Mouse (Mus musculus) heart, embryonic 16.5 days (tissue): ENCODE measurements at regions not wholly inside any gene's neighbourhood (a gene's known extent, or its start where the extent isn't known, plus 50 kb on each side); places are given as distances from the start of the nearest gene placed in this dataset.
"Not testable (repeated sequence)": the region's sequence is repeated elsewhere in the genome, so short reads cannot be mapped to it uniquely, and the experiment has no call there.

ENCODE experiments used
- ATAC-seq: fragments of 200-750 bp; cut with Nextera tagmentation; replicated peaks from 2 replicates; pipeline ENCODE4 v1.8.0; 2017; ENCODE audit warnings: moderate number of reproducible peaks; ENCODE audit not compliant: insufficient read depth, low FRiP score; ENCODE audit errors: extremely low read depth
- H3K27ac ChIP-seq: fragments of 300-500 bp; sonication (generic); 2 replicates; pipeline ENCODE4 v1.5.1; 2014; ENCODE audit warnings: mild to moderate bottlenecking, low read length, control low read depth, moderate library complexity
- H3K27me3 ChIP-seq: fragments of 300-500 bp; sonication (generic); 2 replicates; pipeline ENCODE4 v1.6.1; 2014; ENCODE audit warnings: low read length, mixed read lengths; ENCODE audit not compliant: control insufficient read depth, insufficient read depth
- H3K36me3 ChIP-seq: fragments of 300-500 bp; sonication (generic); 2 replicates; pipeline ENCODE4 v1.6.1; 2014; ENCODE audit not compliant: control insufficient read depth, insufficient read depth
- H3K4me1 ChIP-seq: fragments of 300-500 bp; sonication (generic); 2 replicates; pipeline ENCODE4 v1.6.1; 2014; ENCODE audit warnings: low read length, mixed read lengths; ENCODE audit not compliant: control insufficient read depth, insufficient read depth
- H3K4me2 ChIP-seq: fragments of 300-500 bp; sonication (generic); 2 replicates; pipeline ENCODE4 v1.6.1; 2014; ENCODE audit warnings: low read depth, mild to moderate bottlenecking, control low read depth, low read length
- H3K4me3 ChIP-seq: fragments of 300-500 bp; sonication (generic); 2 replicates; pipeline ENCODE4 v1.5.1; 2014; ENCODE audit warnings: mild to moderate bottlenecking, control low read depth, low read length
- H3K9ac ChIP-seq: fragments of 300-500 bp; sonication (generic); 2 replicates; pipeline ENCODE4 v1.6.1; 2014; ENCODE audit warnings: low read length, control low read depth
- H3K9me3 ChIP-seq: fragments of 300-500 bp; sonication (generic); replicated peaks from 2 replicates; pipeline ENCODE4 v1.6.1; 2016; ENCODE audit warnings: low read length; ENCODE audit not compliant: control insufficient read depth
- WGBS: fragments of 180-500 bp; shearing (Covaris S2); extraction: QIAGEN DNeasy Blood & Tissue Kit; methylation state at CpG from one replicate; pipeline ENCODE4 v1.1.7; 2014; 5-methylcytosine and 5-hydroxymethylcytosine counted together

- Histone ChIP-seq H3K4me1 (peaks cover 8% of the 10 kb centered on the region), H3K4me2 (no peak overlapping the region), H3K27ac (no peak overlapping the region), H3K4me3 (no peak overlapping the region), H3K27me3 (no peaks in the 10 kb centered on the region), H3K9ac (no peak overlapping the region), H3K36me3 (no peaks in the 10 kb centered on the region), H3K9me3 (no peaks in the 10 kb centered on the region)
- peak; percentile 49 for ATAC-seq
- 22% methylated on average over 8 of the region's 8 CpGs for WGBS
These were observed 95.8 kb upstream of the Slc1a3 start for GRCm38 (mm10) chr15:8806354-8806753.

- H3K9ac ChIP-seq, H3K4me2 ChIP-seq, H3K4me3 ChIP-seq, H3K36me3 ChIP-seq, H3K9me3 ChIP-seq, ATAC-seq, H3K27me3 ChIP-seq, H3K4me1 ChIP-seq, H3K27ac ChIP-seq: not testable (repeated sequence)
- WGBS = 98% methylated on average over 4 of the region's 5 CpGs
These were observed 95.0 kb upstream of the Slc1a3 start for GRCm38 (mm10) chr15:8805565-8805964.

GRCm38 (mm10) chr15:8802058-8802457 is 91.5 kb upstream of the Slc1a3 start:
- 25% methylated on average over 7 of the region's 7 CpGs for WGBS
- H3K4me2 ChIP-seq = peak overlapping the region; percentile 45

GRCm38 (mm10) chr15:8797015-8797414 is 86.5 kb upstream of the Slc1a3 start:
- H3K4me2 ChIP-seq = no peak overlapping the region
- H3K9me3 ChIP-seq = peaks cover 4% of the 10 kb centered on the region; the same call in 1 of the 2 replicates
- no peak overlapping the region for H3K4me3 ChIP-seq
- peaks cover 4% of the 10 kb centered on the region for H3K4me1 ChIP-seq
- no peaks in the 10 kb centered on the region for H3K27me3 ChIP-seq
- no peak overlapping the region for H3K9ac ChIP-seq
- ATAC-seq = no peak
- H3K27ac ChIP-seq = no peak overlapping the region
- no peaks in the 10 kb centered on the region for H3K36me3 ChIP-seq
- 96% methylated on average over 1 of the region's 1 CpGs for WGBS

More at GRCm38 (mm10) chr15:8802058-8802457, 91.5 kb upstream of the Slc1a3 start:
- H3K9me3 ChIP-seq = no peaks in the 10 kb centered on the region
- H3K27ac ChIP-seq = peak overlapping the region; percentile 85
- H3K36me3 ChIP-seq = no peaks in the 10 kb centered on the region
- H3K4me1 ChIP-seq = peaks cover 8% of the 10 kb centered on the region
- H3K9ac ChIP-seq = no peak overlapping the region
- no peak overlapping the region for H3K4me3 ChIP-seq
- H3K27me3 ChIP-seq = no peaks in the 10 kb centered on the region
- no peak for ATAC-seq

GRCm38 (mm10) chr15:8792106-8792505 is 81.5 kb upstream of the Slc1a3 start:
- Histone ChIP-seq H3K4me1 (no peaks in the 10 kb centered on the region), H3K9me3 (peaks cover 4% of the 10 kb centered on the region; the same call in 1 of the 2 replicates), H3K4me2 (no peak overlapping the region), H3K27me3 (no peaks in the 10 kb centered on the region), H3K4me3 (no peak overlapping the region), H3K27ac (no peak overlapping the region), H3K36me3 (no peaks in the 10 kb centered on the region), H3K9ac (no peak overlapping the region)
- 75% methylated on average over 2 of the region's 2 CpGs for WGBS
- ATAC-seq = no peak

- no peak for ATAC-seq
- no peak overlapping the region for H3K4me2 ChIP-seq
- no peak overlapping the region for H3K27ac ChIP-seq
- H3K4me3 ChIP-seq = no peak overlapping the region
- peaks cover 4% of the 10 kb centered on the region; the same call in 1 of the 2 replicates for H3K9me3 ChIP-seq
- no peaks in the 10 kb centered on the region for H3K36me3 ChIP-seq
- H3K9ac ChIP-seq = no peak overlapping the region
- no peaks in the 10 kb centered on the region for H3K27me3 ChIP-seq
- H3K4me1 ChIP-seq = no peaks in the 10 kb centered on the region
These were observed 79.4 kb upstream of the Slc1a3 start for GRCm38 (mm10) chr15:8789924-8790323.

- H3K4me2 ChIP-seq = no peak overlapping the region
- no peaks in the 10 kb centered on the region for H3K4me1 ChIP-seq
- no peak overlapping the region for H3K27ac ChIP-seq
- 76% methylated on average over 6 of the region's 6 CpGs for WGBS
- no peaks in the 10 kb centered on the region for H3K36me3 ChIP-seq
- no peak overlapping the region for H3K9ac ChIP-seq
- no peaks in the 10 kb centered on the region; the same call in 1 of the 2 replicates for H3K9me3 ChIP-seq
- no peak for ATAC-seq
- H3K27me3 ChIP-seq = no peaks in the 10 kb centered on the region
- no peak overlapping the region for H3K4me3 ChIP-seq
These were observed 78.4 kb upstream of the Slc1a3 start for GRCm38 (mm10) chr15:8789000-8789399.

GRCm38 (mm10) chr15:8785537-8785936 is 75.0 kb upstream of the Slc1a3 start:
- Histone ChIP-seq H3K9ac (no peak overlapping the region), H3K4me3 (no peak overlapping the region), H3K4me1 (no peaks in the 10 kb centered on the region), H3K4me2 (no peak overlapping the region), H3K36me3 (no peaks in the 10 kb centered on the region), H3K9me3 (no peaks in the 10 kb centered on the region), H3K27me3 (no peaks in the 10 kb centered on the region), H3K27ac (no peak overlapping the region)
- WGBS = 69% methylated on average over 6 of the region's 6 CpGs
- no peak for ATAC-seq

GRCm38 (mm10) chr15:8783567-8783966 is 73.0 kb upstream of the Slc1a3 start:
- Histone ChIP-seq H3K9ac (no peak overlapping the region), H3K4me3 (no peak overlapping the region), H3K4me2 (no peak overlapping the region), H3K27me3 (no peaks in the 10 kb centered on the region), H3K9me3 (no peaks in the 10 kb centered on the region), H3K4me1 (no peaks in the 10 kb centered on the region), H3K36me3 (no peaks in the 10 kb centered on the region), H3K27ac (no peak overlapping the region)
- 62% methylated on average over 2 of the region's 2 CpGs for WGBS
- 0 out of 2 replicates have a peak, but pooled peaks have one; percentile 32 for ATAC-seq

- H3K36me3 ChIP-seq = no peaks in the 10 kb centered on the region
- no peak overlapping the region for H3K9ac ChIP-seq
- WGBS = 42% methylated on average over 1 of the region's 1 CpGs
- H3K9me3 ChIP-seq = no peaks in the 10 kb centered on the region
- H3K4me1 ChIP-seq = no peaks in the 10 kb centered on the region
- H3K27me3 ChIP-seq = no peaks in the 10 kb centered on the region
- no peak for ATAC-seq
- no peak overlapping the region for H3K4me3 ChIP-seq
- H3K27ac ChIP-seq = no peak overlapping the region
- H3K4me2 ChIP-seq = no peak overlapping the region
These were observed 72.5 kb upstream of the Slc1a3 start for GRCm38 (mm10) chr15:8783036-8783435.
